Mouse (Mus musculus) liver, adult 2 months (tissue): ENCODE results near the gene Slc25a22.

ENCODE experiments used
- CTCF ChIP-seq: fragments of 200-500 bp; IDR thresholded peaks from 2 replicates; pipeline ENCODE4 v1.5.1; 2011; ENCODE audit warnings: low read depth, low read length, control low read depth
- POLR2A ChIP-seq: fragments of 200-500 bp; IDR thresholded peaks from 2 replicates; pipeline ENCODE4 v1.6.1; 2011; ENCODE audit warnings: low read length, control low read depth; ENCODE audit not compliant: insufficient read depth; ENCODE audit errors: extremely low read depth

GRCm38 (mm10) chr7:141411667-141412066 is 26.0 kb downstream of the Slc25a22 start:
- TF ChIP-seq CTCF = no peak
- no peak for TF ChIP-seq POLR2A
